Mouse (Mus musculus) neural tube, embryonic 15.5 days (tissue): ENCODE measurements around the gene Mgat4c. TPM values are rescaled to one million over a fixed set of nuclear protein-coding genes. Genes with fewer than 3 reads are reported as not detected.

Experiments
- ATAC-seq: fragments of 200-750 bp; cut with Nextera tagmentation; 2 replicates; pipeline ENCODE4 v1.8.0; 2017; ENCODE audit warnings: mild to moderate bottlenecking, moderate TSS enrichment, moderate library complexity; ENCODE audit not compliant: low FRiP score
- H3K27ac ChIP-seq: fragments of 300-500 bp; sonication (generic); replicated peaks from 2 replicates; pipeline ENCODE4 v1.5.1; 2015; ENCODE audit warnings: mild to moderate bottlenecking, inconsistent platforms
- H3K27me3 ChIP-seq: fragments of 300-500 bp; sonication (generic); replicated peaks from 2 replicates; pipeline ENCODE4 v1.6.1; 2015; ENCODE audit warnings: inconsistent platforms
- H3K36me3 ChIP-seq: fragments of 300-500 bp; sonication (generic); 2 replicates; pipeline ENCODE4 v1.6.1; 2015; ENCODE audit warnings: inconsistent platforms
- H3K4me1 ChIP-seq: fragments of 300-500 bp; sonication (generic); 2 replicates; pipeline ENCODE4 v1.6.1; 2015; ENCODE audit warnings: inconsistent platforms
- H3K4me2 ChIP-seq: fragments of 300-500 bp; sonication (generic); 2 replicates; pipeline ENCODE4 v1.6.1; 2015; ENCODE audit warnings: inconsistent platforms, mild to moderate bottlenecking, moderate library complexity
- H3K4me3 ChIP-seq: fragments of 300-500 bp; sonication (generic); replicated peaks from 2 replicates; pipeline ENCODE4 v1.5.1; 2015; ENCODE audit warnings: mild to moderate bottlenecking, inconsistent platforms
- H3K9ac ChIP-seq: fragments of 300-500 bp; sonication (generic); replicated peaks from 2 replicates; pipeline ENCODE4 v1.6.1; 2015; ENCODE audit warnings: mild to moderate bottlenecking, inconsistent platforms
- H3K9me3 ChIP-seq: fragments of 300-500 bp; sonication (generic); replicated peaks from 2 replicates; pipeline ENCODE4 v1.6.1; 2016; ENCODE audit warnings: inconsistent platforms
- WGBS: fragments of 180-500 bp; shearing (Covaris S2); methylation state at CpG from one replicate; pipeline ENCODE4 v1.1.7; 2015; ENCODE audit warnings: mixed read lengths; 5-methylcytosine and 5-hydroxymethylcytosine counted together
- polyA plus RNA-seq: library from polyadenylated mRNA; unstranded; fragments of >200 nt; fragmentation: Nextera tagmentation; extraction: Ambion mirVana; gene quantifications from 2 replicates; pipeline ENCODE4 v1.2.1, GENCODE M21; 2015

Mgat4c gene
- polyA plus RNA-seq = 43.8 and 47.4 TPM in 2 replicates

GRCm38 (mm10) chr10:101681437-101681912, at the start of gene Mgat4c:
Gene Mgat4c (plus strand): TSS chr10:101681487.
- H3K9ac ChIP-seq = peak within 1 kb of the TSS; percentile 47
- WGBS = 29% methylated on average over 6 of the region's 6 CpGs
- no peaks in the 10 kb centered on the region for H3K9me3 ChIP-seq
- no peaks in the 10 kb centered on the region for H3K4me1 ChIP-seq
- no peaks in the 10 kb centered on the region for H3K36me3 ChIP-seq
- ATAC-seq = peak; percentile 90
- H3K4me2 ChIP-seq = peak within 1 kb of the TSS; percentile 46
- no peaks in the 10 kb centered on the region for H3K27me3 ChIP-seq
- H3K4me3 ChIP-seq = peak within 1 kb of the TSS; percentile 39
- peak within 1 kb of the TSS; percentile 79 for H3K27ac ChIP-seq

GRCm38 (mm10) chr10:101635266-101635665, 46.0 kb upstream of the Mgat4c start:
- 93% methylated on average over 6 of the region's 6 CpGs for WGBS
- Histone ChIP-seq H3K4me2 (no peak overlapping the region), H3K9ac (no peak overlapping the region), H3K27me3 (no peaks in the 10 kb centered on the region), H3K27ac (no peak overlapping the region), H3K4me3 (no peak overlapping the region), H3K36me3 (no peaks in the 10 kb centered on the region), H3K9me3 (no peaks in the 10 kb centered on the region), H3K4me1 (no peaks in the 10 kb centered on the region)
- ATAC-seq = no peak

GRCm38 (mm10) chr10:101641048-101641447, 40.2 kb upstream of the Mgat4c start:
- Histone ChIP-seq H3K4me3 (no peak overlapping the region), H3K4me2 (no peak overlapping the region), H3K9me3 (no peaks in the 10 kb centered on the region), H3K4me1 (no peaks in the 10 kb centered on the region), H3K27me3 (no peaks in the 10 kb centered on the region), H3K27ac (no peak overlapping the region), H3K9ac (no peak overlapping the region), H3K36me3 (no peaks in the 10 kb centered on the region)
- ATAC-seq = no peak
- 75% methylated on average over 2 of the region's 2 CpGs for WGBS

- WGBS = 38% methylated on average over 5 of the region's 5 CpGs
- H3K9me3 ChIP-seq = no peaks in the 10 kb centered on the region
- H3K27ac ChIP-seq = peak overlapping the region; percentile 79
- no peaks in the 10 kb centered on the region for H3K4me1 ChIP-seq
- peak; percentile 38; the same call in 1 of the 2 replicates for ATAC-seq
- no peaks in the 10 kb centered on the region for H3K36me3 ChIP-seq
- H3K9ac ChIP-seq = peak overlapping the region; percentile 47
- H3K4me3 ChIP-seq = peak overlapping the region; percentile 39
- no peaks in the 10 kb centered on the region for H3K27me3 ChIP-seq
- peak overlapping the region; percentile 46 for H3K4me2 ChIP-seq
These were observed 627 bp downstream of the Mgat4c start for GRCm38 (mm10) chr10:101681914-101682313.

GRCm38 (mm10) chr10:101761828-101762227, 80.5 kb downstream of the Mgat4c start:
- 76% methylated on average over 3 of the region's 3 CpGs for WGBS
- Histone ChIP-seq H3K36me3 (no peaks in the 10 kb centered on the region), H3K9ac (no peak overlapping the region), H3K4me2 (no peak overlapping the region), H3K9me3 (no peaks in the 10 kb centered on the region), H3K4me1 (no peaks in the 10 kb centered on the region), H3K27me3 (no peaks in the 10 kb centered on the region), H3K27ac (no peak overlapping the region), H3K4me3 (no peak overlapping the region)
- no peak for ATAC-seq

GRCm38 (mm10) chr10:101770688-101771087, 89.4 kb downstream of the Mgat4c start:
- H3K36me3 ChIP-seq = no peaks in the 10 kb centered on the region
- H3K4me1 ChIP-seq = no peaks in the 10 kb centered on the region
- H3K9me3 ChIP-seq = no peaks in the 10 kb centered on the region
- H3K27me3 ChIP-seq = no peaks in the 10 kb centered on the region
- H3K9ac ChIP-seq = no peak overlapping the region
- H3K4me2 ChIP-seq = no peak overlapping the region
- 61% methylated on average over 1 of the region's 1 CpGs for WGBS
- ATAC-seq = no peak
- no peak overlapping the region for H3K27ac ChIP-seq
- H3K4me3 ChIP-seq = no peak overlapping the region

GRCm38 (mm10) chr10:101771157-101771556, 89.9 kb downstream of the Mgat4c start:
- 81% methylated on average over 4 of the region's 4 CpGs for WGBS
- H3K27me3 ChIP-seq = no peaks in the 10 kb centered on the region
- ATAC-seq = no peak
- H3K4me2 ChIP-seq = no peak overlapping the region
- H3K4me1 ChIP-seq = no peaks in the 10 kb centered on the region
- H3K9ac ChIP-seq = no peak overlapping the region
- H3K9me3 ChIP-seq = no peaks in the 10 kb centered on the region
- no peak overlapping the region for H3K27ac ChIP-seq
- no peaks in the 10 kb centered on the region for H3K36me3 ChIP-seq
- H3K4me3 ChIP-seq = no peak overlapping the region

- no peak for ATAC-seq
- no peak overlapping the region for H3K4me3 ChIP-seq
- H3K9ac ChIP-seq = no peak overlapping the region
- no peak overlapping the region for H3K4me2 ChIP-seq
- H3K27me3 ChIP-seq = no peaks in the 10 kb centered on the region
- no peaks in the 10 kb centered on the region for H3K36me3 ChIP-seq
- H3K27ac ChIP-seq = no peak overlapping the region
- no peaks in the 10 kb centered on the region for H3K4me1 ChIP-seq
- H3K9me3 ChIP-seq = no peaks in the 10 kb centered on the region
- WGBS = 63% methylated on average over 3 of the region's 3 CpGs
These were observed 102.0 kb downstream of the Mgat4c start for GRCm38 (mm10) chr10:101783161-101783744.

- H3K27ac ChIP-seq = no peak overlapping the region
- no peak for ATAC-seq
- no peak overlapping the region for H3K9ac ChIP-seq
- no peak overlapping the region for H3K4me3 ChIP-seq
- H3K27me3 ChIP-seq = no peaks in the 10 kb centered on the region
- WGBS = 96% methylated on average over 1 of the region's 1 CpGs
- H3K36me3 ChIP-seq = no peaks in the 10 kb centered on the region
- H3K4me2 ChIP-seq = no peak overlapping the region
- no peaks in the 10 kb centered on the region for H3K9me3 ChIP-seq
- no peaks in the 10 kb centered on the region for H3K4me1 ChIP-seq
These were observed 114.2 kb downstream of the Mgat4c start for GRCm38 (mm10) chr10:101795507-101795906.

- Histone ChIP-seq H3K4me1 (no peaks in the 10 kb centered on the region), H3K4me2 (no peak overlapping the region), H3K36me3 (no peaks in the 10 kb centered on the region), H3K4me3 (no peak overlapping the region), H3K27ac (no peak overlapping the region), H3K9ac (no peak overlapping the region), H3K9me3 (no peaks in the 10 kb centered on the region), H3K27me3 (no peaks in the 10 kb centered on the region)
- 0 out of 2 replicates have a peak, but pooled peaks have one; percentile 38 for ATAC-seq
- WGBS = 39% methylated on average over 2 of the region's 2 CpGs
These were observed 117.7 kb downstream of the Mgat4c start for GRCm38 (mm10) chr10:101798831-101799474.

GRCm38 (mm10) chr10:101808768-101809167, 127.5 kb downstream of the Mgat4c start:
- Histone ChIP-seq H3K27me3 (no peaks in the 10 kb centered on the region), H3K4me1 (no peaks in the 10 kb centered on the region), H3K27ac (no peak overlapping the region), H3K4me2 (no peak overlapping the region), H3K4me3 (no peak overlapping the region), H3K36me3 (no peaks in the 10 kb centered on the region), H3K9ac (no peak overlapping the region), H3K9me3 (no peaks in the 10 kb centered on the region)
- no peak for ATAC-seq
- 90% methylated on average over 2 of the region's 2 CpGs for WGBS

GRCm38 (mm10) chr10:101816902-101817301, 135.6 kb downstream of the Mgat4c start:
- WGBS = 49% methylated on average over 5 of the region's 5 CpGs
- Histone ChIP-seq H3K9me3 (no peaks in the 10 kb centered on the region), H3K9ac (no peak overlapping the region), H3K4me3 (no peak overlapping the region), H3K27ac (no peak overlapping the region), H3K4me1 (no peaks in the 10 kb centered on the region), H3K27me3 (no peaks in the 10 kb centered on the region), H3K4me2 (no peak overlapping the region), H3K36me3 (no peaks in the 10 kb centered on the region)
- ATAC-seq = peak; percentile 57; the same call in 1 of the 2 replicates
